Mouse (Mus musculus) spleen, adult 2 months (tissue): ENCODE results near the gene Socs3.

Experiments used
- CTCF ChIP-seq: fragments of 200-500 bp; IDR thresholded peaks from 2 replicates; pipeline ENCODE4 v1.5.1; 2011; ENCODE audit warnings: mild to moderate bottlenecking, inconsistent platforms; ENCODE audit not compliant: insufficient read depth, insufficient read length, insufficient replicate concordance; ENCODE audit errors: extremely low read depth
- POLR2A ChIP-seq: fragments of 200-500 bp; IDR thresholded peaks from 2 replicates; pipeline ENCODE4 v1.6.1; 2011; ENCODE audit warnings: low read depth, low read length, inconsistent platforms

DNA sequence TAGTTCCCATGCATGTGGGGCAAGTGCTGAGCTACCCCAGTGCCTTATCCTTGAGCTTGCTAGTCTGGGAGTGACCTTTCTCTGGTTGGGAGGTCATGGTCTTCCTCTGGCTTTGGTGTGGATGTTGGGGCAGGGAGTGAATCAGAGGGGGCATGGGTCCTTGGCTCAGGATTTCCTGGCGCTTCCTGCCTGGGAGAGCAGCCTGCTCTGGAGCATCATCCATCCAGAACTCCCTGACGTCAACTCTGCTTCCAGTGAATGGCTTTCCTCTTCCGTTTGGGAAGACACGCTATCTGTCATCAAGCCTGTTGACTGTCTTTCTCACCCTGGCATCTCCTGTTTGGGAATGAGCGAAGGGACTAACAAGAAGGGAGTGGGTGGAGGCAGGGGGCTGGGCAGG, 12.6 kb upstream of the Socs3 start:
- TF ChIP-seq POLR2A (no peak), CTCF (no peak)
